Mouse (Mus musculus) myocyte (in vitro differentiated cells): ENCODE measurements at regions not wholly inside any gene's neighbourhood (a gene's known extent, or its start where the extent isn't known, plus 50 kb on each side); places are given as distances from the start of the nearest gene placed in this dataset.

Experiments used
- CEBPB ChIP-seq: IDR thresholded peaks from 2 replicates; pipeline ENCODE4 v1.6.1; 2011; ENCODE audit warnings: mild to moderate bottlenecking, moderate library complexity; ENCODE audit not compliant: poor library complexity, insufficient read depth, severe bottlenecking
- E2F4 ChIP-seq: IDR thresholded peaks from one replicate; pipeline ENCODE4 v1.6.1; 2011; ENCODE audit warnings: mild to moderate bottlenecking, control low read depth, moderate library complexity; ENCODE audit not compliant: insufficient read depth
- MYOD1 ChIP-seq, 3 experiments: IDR thresholded peaks; one replicate each; pipeline ENCODE4 v1.6.1; 2011; ENCODE audit warnings: control low read depth in 2 of 3, low read depth in 2 of 3, mild to moderate bottlenecking in 2 of 3, moderate library complexity in 1 of 3; ENCODE audit not compliant: insufficient read length in 2 of 3, control insufficient read depth in 1 of 3
- MYOG ChIP-seq, 3 experiments: IDR thresholded peaks; one replicate each; pipeline ENCODE4 v1.6.1; 2011; ENCODE audit warnings: control low read depth in 2 of 3, low read depth in 2 of 3, mild to moderate bottlenecking in 2 of 3; ENCODE audit not compliant: insufficient read length in 2 of 3, control insufficient read depth in 1 of 3, insufficient read depth in 1 of 3
- POLR2A ChIP-seq: IDR thresholded peaks from one replicate; pipeline ENCODE4 v1.6.1; 2011; ENCODE audit warnings: low read depth, mild to moderate bottlenecking, control low read depth, moderate library complexity; ENCODE audit not compliant: insufficient read length
- POLR2AphosphoS2 ChIP-seq: IDR thresholded peaks from one replicate; pipeline ENCODE4 v1.6.1; 2011; ENCODE audit warnings: low read depth, control low read depth; ENCODE audit not compliant: insufficient read length
- SRF ChIP-seq: IDR thresholded peaks from one replicate; pipeline ENCODE4 v1.6.1; 2011; ENCODE audit warnings: low read depth; ENCODE audit not compliant: control insufficient read depth, insufficient read length
- TCF12 ChIP-seq: IDR thresholded peaks from one replicate; pipeline ENCODE4 v1.6.1; 2011; ENCODE audit warnings: mild to moderate bottlenecking, control low read depth; ENCODE audit not compliant: poor library complexity, insufficient read depth, severe bottlenecking

DNA sequence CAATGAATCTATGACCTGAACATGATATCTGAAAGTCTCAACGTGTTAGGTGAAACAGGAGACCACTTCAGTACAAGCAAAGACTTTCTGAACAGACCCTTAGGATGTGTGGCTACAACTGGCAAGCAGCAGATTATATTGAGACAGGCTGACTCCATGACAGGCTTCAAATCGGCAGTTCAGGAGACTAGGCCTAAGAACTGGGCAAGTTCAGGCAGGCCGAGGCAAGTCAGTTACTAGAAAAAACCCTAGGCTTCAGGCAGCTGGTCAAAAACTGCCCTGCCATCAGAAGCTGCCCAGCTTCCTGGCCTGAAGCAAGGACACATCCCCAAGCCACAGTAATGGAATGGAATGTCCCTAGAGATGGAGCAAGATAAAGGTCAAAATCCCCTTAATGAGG, 140.6 kb downstream of the Olfr721-ps1 start:
- no peak for TF ChIP-seq POLR2A
- no peak for TF ChIP-seq E2F4
- no peak for TF ChIP-seq POLR2AphosphoS2
- TF ChIP-seq MYOD1 (IDR thresholded peaks at IDR 0.05; ENCODE audit: control insufficient read depth in 1 of 3, insufficient read length in 2 of 3, low read depth in 2 of 3) = no peak
- TF ChIP-seq MYOG (IDR thresholded peaks at IDR 0.05; ENCODE audit: control insufficient read depth in 1 of 3, insufficient read depth in 1 of 3, insufficient read length in 2 of 3, low read depth in 2 of 3) = no peak
- no peak for TF ChIP-seq CEBPB
- no peak for TF ChIP-seq SRF
- TF ChIP-seq TCF12 = no peak
